Mouse (Mus musculus) gastrocnemius, postnatal 14 days (tissue): Measurements from ENCODE around the gene Prkcg. TPM values are rescaled to one million over a fixed set of nuclear protein-coding genes. Genes with fewer than 3 reads are reported as not detected.

Experiments used
- DNase-seq: peaks from one replicate; pipeline ENCODE4 v3.0.0; 2021; ENCODE audit warnings: mixed read lengths
- intact Hi-C: fragments of 180-260 bp; cut with DNase I; formaldehyde crosslinking; loops from one replicate; pipeline ENCODE4 v1.15.1; 2025; ENCODE audit warnings: low total_unique reads
- total RNA-seq, 2 experiments: library from RNA; stranded (reverse); gene quantifications; 2 replicates each; pipeline ENCODE4 v1.2.3; 2021

Gene Prkcg
- total RNA-seq, 2 experiments from 2014 or later = 2.1 to 2.3 TPM

DNA sequence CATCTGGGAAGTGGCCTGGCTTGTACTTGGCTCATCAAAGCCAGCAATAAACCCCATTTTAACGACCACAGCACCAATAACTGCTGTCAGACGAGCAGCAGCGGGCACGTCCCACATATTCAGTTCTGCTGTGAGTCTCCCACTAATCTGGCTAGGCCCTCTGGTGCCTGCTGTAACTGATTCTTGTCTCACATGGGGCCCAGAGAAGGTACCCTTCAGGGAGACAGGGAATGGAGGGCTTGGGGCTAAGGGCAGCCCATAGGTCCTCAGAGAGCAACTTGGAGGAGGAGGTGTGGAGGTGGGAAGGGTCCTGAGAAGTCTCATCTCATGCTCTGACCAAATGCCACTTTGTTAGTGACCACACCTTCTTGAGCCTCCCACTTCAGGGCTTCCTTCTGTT is 19.7 kb downstream of the Prkcg start:
- DNase-seq = no peak
- intact Hi-C loops = no loop called here

DNA sequence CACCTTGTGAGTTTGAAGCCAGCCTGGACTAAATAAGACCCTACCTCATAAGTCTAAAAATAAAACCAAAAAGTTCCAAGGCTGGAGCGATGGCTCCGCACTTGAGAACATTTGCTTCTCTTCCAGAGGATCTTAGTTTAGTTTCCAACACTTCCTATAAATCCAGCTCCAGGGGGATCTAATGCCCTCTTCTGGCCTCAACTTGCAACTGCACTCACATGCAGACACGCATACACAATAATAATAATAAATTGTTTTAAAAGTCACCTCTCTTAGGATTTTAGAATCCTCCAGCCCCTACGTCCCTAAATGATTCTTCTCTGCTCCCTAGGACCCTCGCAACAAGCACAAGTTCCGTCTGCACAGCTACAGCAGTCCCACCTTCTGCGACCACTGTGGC is 21.3 kb downstream of the Prkcg start:
- DNase-seq = no peak
- intact Hi-C loops = no loop called here

- no peak for DNase-seq
- intact Hi-C loops = no loop called here
These were observed 24.6 kb downstream of the Prkcg start for GRCm38 (mm10) chr7:3313571-3313970.

GRCm38 (mm10) chr7:3314121-3314520 is 25.1 kb downstream of the Prkcg start:
- no peak for DNase-seq
- intact Hi-C loops = no loop called here

GRCm38 (mm10) chr7:3317704-3318103 is 28.7 kb downstream of the Prkcg start:
- intact Hi-C loops = no loop called here
- DNase-seq = no peak

DNA sequence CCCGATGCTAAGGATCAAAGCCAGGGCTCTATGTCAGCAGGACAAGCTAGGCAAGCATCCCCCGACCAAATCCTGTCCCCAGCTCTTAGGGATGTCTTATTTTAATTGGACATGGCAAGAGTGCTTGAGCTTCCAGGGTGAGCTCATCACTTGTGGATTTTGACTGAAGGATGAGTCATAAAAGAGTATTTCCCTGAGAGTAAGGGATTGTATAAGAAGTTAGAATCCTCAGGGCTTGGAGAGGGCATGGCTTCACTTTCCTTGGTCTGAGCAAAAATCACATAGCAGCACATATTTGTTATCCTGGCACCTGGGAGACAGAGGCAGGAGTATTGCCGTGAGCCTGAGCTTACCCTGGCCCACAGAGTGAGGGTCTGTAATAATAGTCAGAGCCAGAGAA is 31.9 kb downstream of the Prkcg start:
- intact Hi-C loops = no loop called here
- DNase-seq = no peak

- intact Hi-C loops = no loop called here
These were observed 34.8 kb downstream of the Prkcg start for GRCm38 (mm10) chr7:3323826-3324225.

GRCm38 (mm10) chr7:3327961-3328360 is 39.0 kb downstream of the Prkcg start:
- intact Hi-C loops = no loop called here

More at GRCm38 (mm10) chr7:3323826-3324225, 34.8 kb downstream of the Prkcg start:
- DNase-seq = no peak

DNA sequence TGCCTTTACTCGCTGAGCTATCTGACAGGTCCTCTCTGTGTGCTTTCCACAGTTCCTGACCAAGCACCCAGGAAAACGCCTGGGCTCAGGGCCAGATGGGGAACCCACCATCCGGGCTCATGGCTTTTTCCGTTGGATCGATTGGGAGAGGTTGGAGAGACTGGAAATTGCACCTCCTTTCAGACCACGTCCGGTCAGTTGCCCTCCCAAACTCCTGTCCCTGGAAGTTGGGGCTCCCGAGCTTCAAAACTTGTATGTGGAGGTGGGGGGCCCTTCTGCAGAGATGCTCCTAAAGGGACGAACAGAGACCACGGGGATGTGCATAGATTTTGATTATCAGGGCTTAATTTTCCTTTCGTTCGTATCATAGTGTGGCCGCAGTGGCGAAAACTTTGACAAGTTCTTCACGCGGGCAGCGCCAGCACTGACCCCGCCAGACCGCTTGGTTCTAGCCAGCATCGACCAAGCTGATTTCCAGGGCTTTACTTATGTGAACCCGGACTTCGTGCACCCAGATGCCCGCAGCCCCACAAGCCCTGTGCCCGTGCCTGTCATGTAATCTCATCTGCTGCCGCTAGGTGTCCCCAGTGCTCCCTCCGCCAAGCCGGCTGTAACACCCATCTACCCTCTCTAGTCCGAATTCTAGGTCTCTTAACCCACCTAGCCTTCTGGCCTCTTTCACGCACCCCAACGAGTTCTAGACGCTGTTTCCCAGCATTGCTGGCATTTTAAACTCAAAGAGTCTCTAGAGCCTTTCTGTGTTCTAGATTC is 41.0 kb downstream of the Prkcg start:
- peak; percentile 68 for DNase-seq
- intact Hi-C loops = loop anchor here (2.0 kb wide), 1 partner anchor 121 kb away; no protein-coding TSS in a partner anchor

More at GRCm38 (mm10) chr7:3327961-3328360, 39.0 kb downstream of the Prkcg start:
- no peak for DNase-seq

DNA sequence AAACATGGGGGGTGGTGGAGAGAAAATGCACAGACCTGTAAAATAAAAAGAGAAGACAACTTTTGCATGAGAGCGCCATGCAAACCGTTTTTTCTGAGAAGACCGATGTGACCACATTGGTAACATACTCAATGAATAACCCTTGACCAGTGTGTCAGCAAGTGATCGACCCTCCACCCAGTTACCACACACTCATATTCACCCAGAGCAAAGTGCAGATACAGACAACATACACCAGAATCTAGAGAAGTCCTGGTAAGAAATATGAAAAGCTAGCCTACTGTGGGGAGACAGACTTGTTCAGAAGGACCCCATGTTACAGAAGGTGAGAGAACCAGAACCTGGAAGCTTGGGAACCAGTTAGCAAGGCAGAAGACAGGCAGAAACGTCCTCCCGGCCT is 42.2 kb downstream of the Prkcg start:
- DNase-seq = no peak
- intact Hi-C loops = loop anchor here (2.0 kb wide), 1 partner anchor 120 kb away; no protein-coding TSS in a partner anchor

GRCm38 (mm10) chr7:3331581-3332223 is 42.7 kb downstream of the Prkcg start:
- DNase-seq = peak; percentile 83

GRCm38 (mm10) chr7:3332224-3332615 is 43.2 kb downstream of the Prkcg start:
- DNase-seq = no peak
- intact Hi-C loops = no loop called here

More at GRCm38 (mm10) chr7:3331581-3332223, 42.7 kb downstream of the Prkcg start:
- intact Hi-C loops = loop anchor here (2.0 kb wide), 1 partner anchor 119 kb away; no protein-coding TSS in a partner anchor

DNA sequence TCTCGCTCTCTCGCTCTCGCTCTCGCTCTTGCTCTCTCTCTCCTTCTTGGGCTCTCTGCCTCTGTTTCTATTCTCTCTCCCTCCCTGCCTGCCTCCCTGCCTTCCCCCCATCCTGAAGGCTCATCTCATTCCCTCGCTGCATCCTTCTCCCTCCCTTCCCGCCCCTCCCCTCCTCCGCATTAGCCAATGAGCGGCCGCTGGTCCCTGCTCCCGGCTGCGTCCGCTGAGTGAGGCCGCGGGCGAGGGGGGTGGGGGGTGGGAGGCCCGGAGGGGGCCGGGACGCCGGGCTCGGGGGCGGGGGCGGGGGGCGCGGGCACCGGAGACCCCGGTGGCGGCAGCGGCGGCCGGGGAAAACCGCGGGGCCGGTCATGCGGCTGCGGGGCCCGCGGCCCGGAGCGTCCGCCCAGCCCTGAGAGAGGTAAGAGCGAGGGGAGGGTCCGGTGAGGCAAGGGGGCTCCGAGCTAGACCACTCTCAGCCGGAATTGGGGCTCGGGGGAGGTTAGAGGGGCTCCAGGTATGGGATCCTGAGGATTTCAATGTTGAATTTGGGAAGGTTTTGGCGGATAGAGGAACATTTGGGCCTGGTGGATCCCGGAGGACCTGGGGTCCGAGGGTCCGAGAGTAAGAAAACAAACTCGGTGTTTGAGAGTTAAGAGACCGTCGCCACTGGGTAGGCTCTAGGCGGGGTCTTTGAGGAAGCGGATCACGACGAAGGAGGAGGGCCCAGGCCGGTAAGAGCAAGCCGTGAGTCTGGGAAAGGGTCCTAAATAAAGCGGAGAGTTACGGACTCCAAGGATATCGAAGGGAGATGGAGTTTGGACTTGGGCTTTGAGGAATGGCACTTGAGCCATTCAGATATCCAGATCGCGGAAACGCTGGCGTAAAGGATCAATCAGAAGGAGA is 43.9 kb downstream of the Prkcg start, which contains the start of gene Cacng7:
Gene Cacng7, plus strand, starts transcription at position 337 of the 903 bp plus-strand sequence.
- intact Hi-C loops = no loop called here
- DNase-seq = peak; percentile 46

GRCm38 (mm10) chr7:3333542-3333941 is 44.6 kb downstream of the Prkcg start:
- intact Hi-C loops = no loop called here
- no peak for DNase-seq

- intact Hi-C loops = no loop called here
- no peak for DNase-seq
These were observed 47.4 kb downstream of the Prkcg start for GRCm38 (mm10) chr7:3336412-3336811.

DNA sequence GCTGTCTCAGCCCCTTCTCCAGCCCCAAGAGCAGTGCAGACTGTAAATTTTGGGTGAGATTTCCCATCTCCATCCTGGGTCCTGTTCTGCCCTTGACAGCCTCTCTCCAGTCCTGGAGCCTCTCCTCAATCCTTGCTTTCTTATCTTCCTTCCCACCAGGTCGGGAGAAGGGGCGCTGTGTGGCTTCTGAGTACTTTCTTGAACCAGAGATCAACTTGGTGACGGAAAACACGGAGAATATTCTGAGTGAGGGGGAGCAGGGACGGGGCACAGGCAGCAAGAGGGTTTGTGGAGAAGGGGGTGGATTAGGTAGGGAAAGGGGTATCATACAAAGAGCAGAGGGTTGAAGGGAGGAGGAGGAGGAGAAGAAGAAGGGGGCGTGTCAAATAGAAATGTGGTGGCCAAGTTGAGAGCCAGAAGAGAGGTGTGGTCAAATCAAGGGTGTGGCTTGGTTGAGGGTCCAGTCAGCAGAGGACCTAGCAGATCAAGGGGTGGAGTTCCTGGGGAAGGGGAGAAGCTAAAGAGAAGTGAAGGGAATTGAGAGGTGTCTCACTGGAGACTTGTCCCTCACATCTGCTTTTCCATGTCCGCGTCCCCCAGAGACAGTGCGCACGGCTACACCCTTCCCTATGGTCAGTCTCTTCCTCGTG is 49.4 kb downstream of the Prkcg start:
- intact Hi-C loops = no loop called here
- DNase-seq = no peak

DNA sequence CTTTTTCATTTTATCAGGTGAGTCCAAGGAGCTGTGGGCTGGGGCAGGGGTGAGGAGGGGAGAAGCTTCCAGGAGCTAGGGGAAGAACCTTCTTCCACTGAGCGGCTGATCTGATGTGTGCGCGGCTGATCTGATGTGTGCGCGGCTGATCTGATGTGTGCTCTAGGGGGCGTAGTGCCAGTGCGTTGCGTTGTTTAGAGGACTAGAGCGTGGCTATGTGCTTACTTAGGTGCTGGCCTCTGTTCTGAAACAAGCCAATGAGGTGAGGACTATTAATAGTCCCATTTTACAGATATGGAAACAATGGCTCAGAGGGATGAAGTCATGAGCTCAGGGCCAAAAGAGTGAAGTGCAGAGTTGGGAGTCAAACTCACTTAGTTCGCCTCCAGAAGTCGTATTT is 50.0 kb downstream of the Prkcg start:
- intact Hi-C loops = no loop called here
- no peak for DNase-seq

DNA sequence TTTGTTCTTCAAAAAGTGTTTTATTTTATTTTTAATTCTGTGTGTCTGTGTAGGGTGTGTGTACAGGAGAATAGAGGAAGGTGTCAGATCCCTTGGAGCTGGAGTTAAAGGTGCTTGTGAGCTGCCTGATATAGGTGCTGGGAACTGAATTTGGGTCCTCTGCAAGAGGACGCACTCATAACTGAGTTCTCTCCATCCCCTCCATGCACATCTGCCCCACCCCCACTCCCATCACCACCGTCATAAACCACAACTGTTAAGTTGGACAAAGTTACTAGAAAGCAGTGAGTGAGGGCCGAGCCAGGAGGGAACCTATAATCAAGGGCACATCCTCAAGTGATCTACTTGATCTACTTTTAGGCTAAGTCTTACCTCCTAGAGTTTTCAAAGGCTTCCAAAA is 54.9 kb downstream of the Prkcg start:
- DNase-seq = no peak
- intact Hi-C loops = no loop called here

- no peak for DNase-seq
- intact Hi-C loops = no loop called here
These were observed 56.3 kb downstream of the Prkcg start for GRCm38 (mm10) chr7:3345301-3345700.
